Mouse (Mus musculus): ENCODE results near the gene BC029722. TPM values are rescaled to one million over a fixed set of nuclear protein-coding genes. Genes with fewer than 3 reads are reported as not detected.

BC029722 gene
- total and polyA plus RNA-seq, 3 experiments = 12.4 to 33.8 (median 22.7) TPM

DNA sequence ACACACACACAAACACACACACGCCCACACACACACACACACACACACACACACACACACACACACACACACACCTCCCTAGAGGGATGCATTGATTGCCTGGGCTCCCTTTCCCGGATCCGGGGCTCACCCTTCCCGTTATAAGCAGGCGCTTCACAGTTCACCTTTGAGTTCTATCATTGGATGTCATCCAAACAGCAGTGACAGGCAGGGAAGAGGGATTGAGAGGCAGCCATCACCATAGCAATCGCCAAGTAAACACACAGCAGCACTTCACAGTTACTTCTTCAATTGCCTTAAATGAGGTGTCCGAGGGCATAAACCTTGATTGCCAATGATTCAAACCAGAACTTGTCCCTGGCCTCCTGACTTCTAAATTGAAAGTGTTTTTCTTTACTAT is 40.2 kb downstream of the BC029722 start:
- in situ Hi-C loops (cut with MboI; ENCODE audit: low pct_ligation_motif_present, low pct_unique_long_range_greater_than_20kb, low sequenced_read_pairs) = no loop called here
- Histone ChIP-seq H3K4me2 (ENCODE audit: insufficient read depth, low read depth, poor library complexity, severe bottlenecking) (no peak overlapping the region), H3K4me1 (ENCODE audit: control insufficient read depth in 1 of 2, insufficient read depth in 2 of 2) (peaks cover 5 to 6% of the 10 kb centered on the region in 2 experiments), H3K4me3 (replicated peaks in 1 of 3; ENCODE audit: low read depth in 2 of 3, low read length in 2 of 3, poor library complexity in 1 of 3) (no peak overlapping the region), H3K27ac (ENCODE audit: insufficient read depth, low read depth) (no peak overlapping the region), H3K79me2 (replicated peaks; ENCODE audit: control insufficient read depth, extremely low read depth, insufficient read depth, poor library complexity, severe bottlenecking) (no peaks in the 10 kb centered on the region), H3K9me3 (replicated peaks; ENCODE audit: low read length) (peaks cover 5% of the 10 kb centered on the region), H3K36me3 (replicated peaks in 1 of 2; ENCODE audit: control insufficient read depth in 1 of 2, insufficient read depth in 1 of 2, low read length in 1 of 2) (no peaks in the 10 kb centered on the region), H3K27me3 (replicated peaks) (peaks cover 55% of the 10 kb centered on the region), H3K9ac (ENCODE audit: insufficient read depth, low read depth) (no peak overlapping the region; the same call in 1 of the 2 replicates)
- TF ChIP-seq MXI1 (IDR thresholded peaks at IDR 0.05; ENCODE audit: low read depth, low read length) (no peak), CHD1 (IDR thresholded peaks at IDR 0.05; ENCODE audit: low read depth, low read length) (no peak), TCF12 (IDR thresholded peaks at IDR 0.05; ENCODE audit: low read depth, low read length) (no peak), KAT2A (IDR thresholded peaks at IDR 0.05; ENCODE audit: insufficient replicate concordance, low read length) (no peak), JUND (conservative IDR thresholded peaks at IDR 0.05; ENCODE audit: low read depth, low read length) (no peak), POLR2AphosphoS2 (IDR thresholded peaks at IDR 0.05; ENCODE audit: low read depth, low read length) (no peak), MYC (IDR thresholded peaks at IDR 0.05; ENCODE audit: low read depth, low read length) (no peak), ZNF384 (IDR thresholded peaks at IDR 0.05; ENCODE audit: low read depth, low read length) (no peak), USF2 (conservative IDR thresholded peaks at IDR 0.05; ENCODE audit: low read depth, low read length) (no peak), ZMIZ1 (IDR thresholded peaks at IDR 0.05; ENCODE audit: low read depth, low read length) (no peak), MEF2A (IDR thresholded peaks at IDR 0.05; ENCODE audit: borderline replicate concordance, low read depth, low read length) (no peak), BHLHE40 (IDR thresholded peaks at IDR 0.05; ENCODE audit: low read depth, low read length) (no peak), HCFC1 (IDR thresholded peaks at IDR 0.05; ENCODE audit: low read depth, low read length) (no peak), NELFE (IDR thresholded peaks at IDR 0.05; ENCODE audit: low read depth, low read length) (no peak), JUN (IDR thresholded peaks at IDR 0.05; ENCODE audit: insufficient read depth, low read depth, low read length) (no peak), SIN3A (IDR thresholded peaks at IDR 0.05; ENCODE audit: low read length) (no peak), E2F4 (IDR thresholded peaks at IDR 0.05; ENCODE audit: insufficient replicate concordance, low read depth, low read length) (no peak), USF1 (IDR thresholded peaks at IDR 0.05; ENCODE audit: low read depth, low read length) (no peak), GABPA (IDR thresholded peaks at IDR 0.05; ENCODE audit: insufficient replicate concordance, low read depth, low read length) (no peak), MAFK (IDR thresholded peaks at IDR 0.05; ENCODE audit: insufficient replicate concordance, low read length) (no peak)
- DNase-seq (ENCODE audit: extremely low read depth) = no peak
- dilution Hi-C loops (cut with MboI; ENCODE audit: extremely low pct_ligation_motif_present, extremely low pct_unique_long_range_greater_than_20kb, low sequenced_read_pairs) = no loop called here

DNA sequence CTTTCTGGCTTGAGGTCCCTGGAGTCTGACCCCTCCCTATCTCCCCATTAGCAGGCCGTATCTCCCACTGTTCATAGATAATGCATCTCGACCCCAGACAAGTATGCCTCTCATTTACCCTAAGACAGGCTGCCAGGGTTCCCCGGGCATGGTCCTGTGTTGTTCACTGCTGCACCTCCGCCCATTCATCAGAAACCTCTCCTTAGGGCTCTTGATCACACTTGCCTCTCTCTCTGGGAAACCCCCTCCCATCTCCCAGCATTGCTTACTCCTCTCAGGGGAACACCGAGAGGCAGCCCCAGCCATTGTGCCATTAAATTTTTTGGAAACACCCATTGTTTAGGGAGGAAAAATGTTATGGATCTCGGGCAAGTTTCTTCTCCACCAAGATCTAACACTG is 41.2 kb downstream of the BC029722 start:
- dilution Hi-C loops (cut with MboI; ENCODE audit: extremely low pct_ligation_motif_present, extremely low pct_unique_long_range_greater_than_20kb, low sequenced_read_pairs) (no loop called here), in situ Hi-C loops (cut with MboI; ENCODE audit: low pct_ligation_motif_present, low pct_unique_long_range_greater_than_20kb, low sequenced_read_pairs) (no loop called here)
- H3K9me3 ChIP-seq (replicated peaks; ENCODE audit: low read length) = peaks cover 5% of the 10 kb centered on the region
- H3K4me3 ChIP-seq (replicated peaks in 1 of 3; ENCODE audit: low read depth in 2 of 3, low read length in 2 of 3, poor library complexity in 1 of 3) = no peak overlapping the region
- H3K4me1 ChIP-seq (ENCODE audit: control insufficient read depth in 1 of 2, insufficient read depth in 2 of 2) = peaks cover 5 to 6% of the 10 kb centered on the region in 2 experiments
- no peak overlapping the region for H3K27ac ChIP-seq (ENCODE audit: insufficient read depth, low read depth)
- no peak overlapping the region for H3K9ac ChIP-seq (ENCODE audit: insufficient read depth, low read depth)
- TF ChIP-seq ZC3H11A (IDR thresholded peaks at IDR 0.05; ENCODE audit: low read depth, low read length) (no peak), RCOR1 (conservative IDR thresholded peaks at IDR 0.05; ENCODE audit: low read depth, low read length) (no peak), MXI1 (IDR thresholded peaks at IDR 0.05; ENCODE audit: low read depth, low read length) (no peak), KAT2A (IDR thresholded peaks at IDR 0.05; ENCODE audit: insufficient replicate concordance, low read length) (no peak), ETS1 (conservative IDR thresholded peaks at IDR 0.05; ENCODE audit: low read depth, low read length) (no peak), SMC3 (IDR thresholded peaks at IDR 0.05; ENCODE audit: low read depth, low read length) (no peak), MYC (IDR thresholded peaks at IDR 0.05; ENCODE audit: low read depth, low read length) (no peak), BHLHE40 (IDR thresholded peaks at IDR 0.05; ENCODE audit: low read depth, low read length) (no peak), CTCF (conservative IDR thresholded peaks at IDR 0.05 in 1 of 2, IDR thresholded peaks at IDR 0.05 in 1 of 2; ENCODE audit: low read depth in 2 of 2, low read length in 2 of 2) (no peak), CHD1 (IDR thresholded peaks at IDR 0.05; ENCODE audit: low read depth, low read length) (no peak), ELF1 (IDR thresholded peaks at IDR 0.05; ENCODE audit: low read depth, low read length) (no peak)
- DNase-seq (ENCODE audit: extremely low read depth) = no peak
- no peaks in the 10 kb centered on the region for H3K79me2 ChIP-seq (replicated peaks; ENCODE audit: control insufficient read depth, extremely low read depth, insufficient read depth, poor library complexity, severe bottlenecking)
- no peaks in the 10 kb centered on the region for H3K36me3 ChIP-seq (replicated peaks in 1 of 2; ENCODE audit: control insufficient read depth in 1 of 2, insufficient read depth in 1 of 2, low read length in 1 of 2)
- H3K27me3 ChIP-seq (replicated peaks) = peaks cover 62% of the 10 kb centered on the region
- H3K4me2 ChIP-seq (ENCODE audit: insufficient read depth, low read depth, poor library complexity, severe bottlenecking) = no peak overlapping the region

All from CH12.LX (cell line).